Mouse (Mus musculus) kidney, adult 8-10 months (tissue): Measurements from ENCODE around the gene Tlr7.
"Not testable (repeated sequence)": the region's sequence is repeated elsewhere in the genome, so short reads cannot be mapped to it uniquely, and the experiment has no call there.

Source experiments
- DNase-seq, 2 experiments: peaks; one replicate each; pipeline ENCODE4 v3.0.0; 2022

Tlr7 gene

DNA sequence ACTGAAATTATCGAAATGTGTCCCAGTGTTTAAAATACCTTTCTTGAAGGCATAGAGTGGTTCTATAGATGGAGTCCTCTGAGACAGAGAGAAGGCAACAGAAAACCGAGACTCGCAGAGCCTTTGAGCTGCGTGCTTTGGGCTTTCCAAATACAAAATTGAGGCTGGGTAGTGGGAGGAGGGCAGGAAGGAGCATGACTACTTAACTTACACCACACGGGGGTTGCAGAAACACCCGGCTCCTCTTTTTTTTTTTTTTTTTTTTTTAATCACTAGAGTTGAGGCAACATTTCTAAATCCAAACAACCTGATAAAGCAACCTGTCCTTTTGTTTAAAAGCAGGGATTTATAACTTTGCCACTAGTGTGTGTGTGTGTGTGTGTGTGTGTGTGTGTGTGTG is at the start of gene Tlr7:
TSS of gene Tlr7 (minus strand) at position 160 of the 400 bp plus-strand sequence.
- no peak for DNase-seq

DNA sequence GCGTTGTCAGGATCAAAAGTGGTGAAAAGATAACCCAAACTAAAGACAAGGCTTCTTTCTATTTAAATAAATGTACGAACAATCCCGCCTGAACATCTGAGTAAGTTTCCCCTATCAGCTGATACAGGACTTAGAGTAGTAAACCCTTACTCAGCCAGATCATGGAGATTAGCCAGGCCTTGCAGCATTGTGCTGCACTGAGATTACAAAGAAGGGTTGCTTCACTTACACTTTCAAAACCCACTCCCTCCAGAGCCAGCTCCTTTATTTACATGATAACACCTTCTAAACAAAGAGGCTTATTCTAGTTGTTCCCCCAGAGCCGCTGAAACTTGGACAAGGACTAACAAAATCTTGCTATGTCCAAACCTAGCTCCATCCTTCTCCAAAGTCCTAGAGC is 49.7 kb upstream of the Tlr7 start:
- no peak for DNase-seq

DNA sequence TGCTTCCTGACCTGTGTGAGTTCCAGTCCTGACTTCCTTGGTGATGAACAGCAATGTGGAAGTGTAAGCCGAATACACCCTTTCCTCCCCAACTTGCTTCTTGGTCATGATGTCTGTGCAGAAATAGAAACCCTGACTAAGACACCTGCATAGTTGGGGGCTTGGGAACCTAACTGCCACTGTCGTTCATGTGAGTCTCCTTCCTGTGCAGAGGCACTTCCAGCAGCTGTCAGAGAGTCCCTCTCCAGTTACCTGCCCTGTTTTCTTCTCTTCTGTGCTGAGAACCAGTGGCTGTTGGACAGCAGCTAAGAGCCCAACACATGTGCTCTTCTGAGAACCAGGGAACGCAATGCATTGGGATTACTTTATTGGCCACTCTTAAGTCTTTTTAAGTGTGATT is 30.9 kb upstream of the Tlr7 start:
- DNase-seq = not testable (repeated sequence)

DNA sequence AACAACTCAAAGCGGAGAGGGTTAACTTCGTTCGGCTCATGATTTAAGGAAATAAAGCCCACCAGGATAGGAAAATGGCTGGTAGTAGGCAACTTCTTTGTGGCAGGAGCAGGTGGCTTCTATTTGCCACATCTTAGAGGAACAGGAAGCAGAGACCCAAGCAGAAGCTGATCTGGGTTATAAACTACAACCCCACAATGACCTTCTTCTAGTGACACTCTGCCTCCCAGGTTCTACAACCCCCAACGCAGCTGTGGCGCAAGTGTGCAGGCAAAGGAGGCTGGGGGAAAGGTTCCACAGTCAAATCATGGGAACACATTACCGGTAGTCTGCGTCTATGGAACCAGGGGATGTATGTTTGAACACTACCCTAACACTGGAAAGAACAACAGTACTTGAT is 29.3 kb upstream of the Tlr7 start:
- no peak for DNase-seq

DNA sequence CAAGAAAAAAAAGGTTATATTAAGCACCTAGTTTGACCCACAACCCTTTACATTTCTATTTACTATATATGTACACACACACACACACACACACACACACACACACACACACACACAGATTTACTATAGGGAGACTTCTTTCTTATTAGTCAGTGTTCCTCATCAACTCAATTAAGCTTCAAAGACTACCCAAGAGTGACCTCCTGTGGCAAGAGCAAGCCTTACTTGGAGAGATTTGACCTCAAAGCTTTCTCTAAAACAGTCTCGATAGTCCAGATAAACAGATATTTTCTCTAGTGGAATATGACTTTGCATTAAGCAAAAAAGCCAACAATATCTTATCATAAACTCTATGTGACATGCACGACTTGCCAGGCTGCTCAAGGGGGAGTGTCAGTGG is 27.1 kb upstream of the Tlr7 start:
- peak in 1 of 2 experiments; percentile 12 for DNase-seq

DNA sequence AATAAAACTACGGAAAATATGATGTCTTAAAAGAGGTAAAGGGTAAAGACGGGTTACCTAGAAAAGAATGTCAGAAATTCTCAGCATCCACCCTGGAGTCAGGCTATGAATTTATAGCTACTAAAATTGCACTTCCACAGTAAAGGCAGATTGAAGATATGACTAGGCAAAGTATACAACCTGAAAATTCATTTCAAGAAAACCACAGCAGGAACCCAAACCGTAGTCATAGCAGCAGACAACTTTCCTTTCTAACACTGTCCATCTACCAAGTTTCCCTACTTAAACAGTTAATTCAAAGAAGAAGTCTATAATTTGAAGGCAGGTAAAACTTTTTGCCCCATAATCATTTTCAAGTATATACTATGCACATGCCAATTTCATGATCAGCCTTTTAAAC is 25.6 kb upstream of the Tlr7 start:
- DNase-seq = no peak

DNA sequence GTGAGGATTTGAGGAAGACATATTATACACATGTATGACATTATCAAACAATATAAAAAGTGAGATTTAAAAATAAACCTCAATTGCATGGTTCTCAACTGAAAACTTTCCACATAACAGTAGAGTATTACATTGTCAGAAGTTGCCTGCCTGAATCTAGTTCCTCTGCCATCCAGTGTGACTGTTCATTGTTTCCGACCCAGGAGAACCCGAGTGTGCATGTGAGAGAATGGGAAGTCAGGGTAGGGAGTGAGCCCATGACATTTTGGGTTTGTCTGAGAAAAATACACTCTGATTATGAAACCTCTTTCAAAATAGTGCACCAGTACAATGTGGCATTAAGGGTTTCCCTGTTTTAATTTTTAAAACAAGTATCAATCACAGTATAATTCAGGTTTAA is 23.3 kb upstream of the Tlr7 start:
- no peak for DNase-seq

DNA sequence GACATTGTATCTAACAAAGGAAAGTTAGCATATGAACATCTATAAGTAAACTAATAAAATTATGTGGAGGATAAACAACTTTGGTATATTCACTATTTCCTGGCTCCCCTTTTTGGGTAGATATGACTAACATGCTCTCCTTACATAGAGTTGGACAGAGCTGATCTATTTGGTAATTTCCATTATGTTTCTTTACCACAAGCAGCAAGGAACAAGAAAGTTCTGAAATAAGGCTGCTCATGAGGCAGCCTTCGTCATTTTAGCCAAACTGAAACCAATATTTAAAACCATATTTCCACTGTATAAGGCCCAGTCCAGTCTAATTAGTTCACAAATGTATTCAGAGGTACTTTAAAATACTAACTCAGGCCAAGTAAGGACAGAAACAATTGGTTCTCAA is 16.1 kb upstream of the Tlr7 start:
- DNase-seq = no peak

DNA sequence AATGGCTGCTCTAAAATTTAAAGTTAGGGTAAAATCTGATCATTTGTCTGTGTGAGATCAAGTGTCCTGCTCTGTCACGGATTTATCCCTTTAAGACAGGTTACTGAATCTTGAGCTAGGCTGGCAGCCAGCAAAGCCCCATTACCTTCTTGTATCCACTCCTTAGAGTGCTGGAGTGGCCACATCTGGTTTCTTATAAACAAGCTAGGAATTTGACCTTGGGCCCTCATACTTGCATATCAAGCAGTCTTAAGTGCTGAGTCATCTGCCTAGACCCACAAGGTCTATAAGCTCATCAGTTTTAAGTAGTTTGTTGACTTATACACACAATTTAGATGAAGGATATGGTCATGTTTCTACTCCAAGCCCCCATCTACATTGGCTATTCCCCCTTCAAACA is 14.0 kb upstream of the Tlr7 start:
- peak; percentile 49 to 71 for DNase-seq

DNA sequence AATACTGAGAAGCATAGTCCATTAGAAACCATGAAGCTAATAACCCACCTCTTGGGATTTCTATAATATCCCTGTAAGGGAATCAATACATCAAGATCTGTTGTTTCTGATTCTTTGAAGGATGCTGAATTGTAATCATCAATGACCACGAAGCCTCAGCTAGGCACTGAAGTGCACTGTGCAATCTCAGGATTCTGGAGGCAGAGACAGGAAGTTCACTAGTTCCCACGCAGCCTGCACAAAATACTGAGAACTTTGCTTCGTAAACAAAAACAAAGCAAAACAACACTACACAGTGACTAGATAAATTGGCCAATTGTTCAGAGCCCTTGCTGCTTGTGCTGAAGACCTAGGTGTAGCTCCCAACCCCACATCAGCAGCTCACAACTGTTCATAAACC is 11.5 kb upstream of the Tlr7 start:
- DNase-seq = no peak

DNA sequence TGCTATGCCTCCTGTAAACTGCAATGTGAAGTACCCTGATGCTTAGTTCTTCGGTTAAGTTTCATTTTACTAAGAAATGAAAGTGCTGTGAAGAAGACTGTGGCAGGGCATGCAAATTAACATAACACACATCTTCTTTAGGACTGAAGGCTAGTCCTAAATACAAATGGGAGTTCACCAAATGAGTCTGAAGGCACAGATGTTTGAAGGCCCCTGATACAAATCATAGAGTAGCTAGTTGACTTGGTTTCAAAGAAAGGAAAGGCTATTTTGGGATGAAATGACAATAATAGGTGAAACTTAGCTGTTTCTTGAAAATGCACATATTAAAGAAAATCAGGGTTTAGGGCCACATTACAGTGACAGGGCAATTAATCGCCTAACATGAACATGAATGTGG is 9.8 kb upstream of the Tlr7 start:
- no peak for DNase-seq

DNA sequence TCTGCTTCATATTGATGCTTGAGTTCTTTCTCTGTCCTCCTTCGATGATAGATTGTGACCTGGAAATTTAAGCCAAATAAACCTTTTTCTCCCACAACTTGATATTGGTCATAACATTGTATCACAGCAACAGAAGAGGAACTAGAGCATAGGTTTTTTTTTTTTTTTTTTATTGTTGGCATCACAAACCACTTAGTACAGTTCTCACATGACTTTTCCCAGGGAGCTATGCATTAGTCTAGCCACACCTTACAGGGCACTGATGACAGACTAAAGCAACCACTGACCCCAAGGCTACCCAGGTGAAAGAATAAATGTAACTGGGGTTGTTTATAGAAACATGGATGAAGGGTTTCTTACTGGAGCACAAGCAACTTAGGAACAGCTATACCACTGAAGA is 7.6 kb upstream of the Tlr7 start:
- DNase-seq = no peak

DNA sequence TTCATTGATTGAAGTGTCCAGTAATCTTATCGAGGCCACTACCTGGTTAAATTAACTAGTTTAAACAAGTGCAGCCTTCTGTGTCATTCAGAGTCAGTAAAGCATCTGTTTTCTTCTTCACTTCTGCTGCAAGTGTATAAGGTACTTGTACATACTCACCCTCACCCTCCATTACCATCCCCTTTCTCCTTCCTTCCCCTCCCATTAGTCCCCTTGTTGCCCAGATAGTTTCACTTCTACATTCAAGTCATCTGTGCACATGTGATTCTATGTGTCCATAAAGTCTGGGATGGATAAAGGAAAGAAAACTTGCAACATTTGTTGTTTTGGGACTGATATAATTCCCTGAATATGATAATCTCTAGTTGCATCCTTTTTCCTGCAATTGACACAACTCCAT is 4.2 kb upstream of the Tlr7 start:
- no peak for DNase-seq

DNA sequence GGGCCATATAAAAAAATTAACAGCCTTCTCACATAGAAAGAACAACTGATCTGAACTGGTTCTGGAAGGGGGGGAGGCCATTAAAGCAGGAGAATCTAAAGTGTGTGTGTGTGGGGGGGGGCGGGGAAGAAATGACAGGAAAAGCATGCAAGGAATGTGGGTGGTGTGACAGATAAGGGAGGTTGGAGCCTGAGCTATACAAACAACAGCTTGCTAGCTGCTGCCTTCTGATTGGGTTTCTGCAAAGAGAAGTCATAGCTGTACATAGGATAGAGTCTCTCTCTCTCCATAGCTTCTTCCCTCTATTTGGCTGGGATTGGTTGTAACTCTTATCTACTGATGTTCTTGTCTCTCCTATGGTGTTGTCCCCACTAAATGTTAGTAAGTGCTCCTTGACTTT is 2.2 kb upstream of the Tlr7 start:
- no peak for DNase-seq

DNA sequence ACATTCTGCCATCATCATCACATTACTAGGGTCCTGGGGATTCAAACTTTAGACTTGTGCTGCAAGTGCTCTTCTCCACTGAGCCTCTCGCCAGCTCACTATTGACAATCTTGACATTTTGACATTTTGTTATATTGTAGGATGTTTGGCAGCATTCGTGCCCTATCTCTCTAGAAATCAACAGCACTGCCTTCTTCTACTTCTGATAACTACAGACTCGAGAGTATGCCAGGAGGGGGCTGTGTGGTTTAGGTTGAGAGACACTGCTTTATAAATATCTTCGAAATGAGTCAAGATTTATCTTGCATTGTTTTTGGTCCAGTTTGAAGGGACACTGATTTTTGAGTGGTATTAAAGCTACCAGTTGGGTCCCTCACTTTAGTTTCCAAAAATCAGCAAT is 635 bp upstream of the Tlr7 start:
- DNase-seq = no peak

DNA sequence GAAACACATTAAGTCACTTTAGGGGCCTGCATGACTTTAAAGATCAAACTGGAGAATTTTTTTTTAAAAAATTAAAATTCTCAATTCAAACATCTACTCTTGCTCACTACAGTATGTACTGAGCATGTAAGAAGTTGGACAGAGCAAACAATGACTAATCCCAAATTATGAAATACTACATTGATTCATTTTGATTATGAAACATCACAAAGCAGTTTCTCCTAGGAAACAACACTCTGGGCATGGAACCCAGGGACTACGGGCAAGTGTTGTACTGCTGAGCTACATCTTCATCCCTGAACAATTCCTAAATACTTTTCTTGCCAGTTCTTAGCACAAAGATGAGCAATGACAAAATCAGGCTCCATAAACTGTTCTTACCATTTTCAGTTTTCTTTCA is 738 bp downstream of the Tlr7 start:
- no peak for DNase-seq

DNA sequence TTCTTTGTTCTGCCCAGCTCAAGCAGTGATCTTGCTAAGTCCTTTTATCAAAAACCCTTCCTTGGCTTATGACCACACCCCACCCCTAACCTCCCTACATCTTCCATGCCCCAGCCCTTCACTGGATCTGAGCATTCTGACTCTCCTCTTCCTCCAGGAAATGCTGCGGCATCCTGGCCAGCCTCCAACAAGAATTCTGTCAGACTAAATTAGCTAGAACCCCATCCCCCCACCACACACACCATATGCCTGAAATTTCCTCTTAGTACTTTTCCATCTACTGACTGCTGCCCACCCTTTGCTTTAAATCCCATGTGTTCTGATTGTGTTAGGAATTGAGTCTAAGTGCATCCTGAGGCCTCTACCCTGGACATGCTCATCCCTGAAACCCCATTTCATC is 1.3 kb downstream of the Tlr7 start:
- DNase-seq = peak in 1 of 2 experiments; percentile 2

DNA sequence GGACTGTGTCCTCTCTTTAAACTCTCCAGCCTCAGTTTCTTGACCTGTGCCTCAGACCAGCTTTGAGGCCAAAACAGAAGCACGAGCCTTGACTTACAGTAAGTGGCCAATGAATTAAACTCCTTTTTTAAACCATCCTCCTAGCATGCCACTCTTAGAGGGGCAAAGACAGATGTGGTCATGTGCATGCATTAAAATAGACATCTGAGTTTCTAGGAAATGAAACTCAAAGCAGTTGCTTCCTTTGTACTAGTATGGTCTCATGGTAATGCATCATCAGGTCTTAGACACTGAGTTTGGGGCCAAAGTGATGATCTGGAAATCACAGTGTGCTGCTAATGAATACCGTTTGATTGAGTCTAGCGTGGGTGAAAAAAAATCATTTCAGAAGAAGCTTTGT is 1.8 kb downstream of the Tlr7 start:
- DNase-seq = no peak

DNA sequence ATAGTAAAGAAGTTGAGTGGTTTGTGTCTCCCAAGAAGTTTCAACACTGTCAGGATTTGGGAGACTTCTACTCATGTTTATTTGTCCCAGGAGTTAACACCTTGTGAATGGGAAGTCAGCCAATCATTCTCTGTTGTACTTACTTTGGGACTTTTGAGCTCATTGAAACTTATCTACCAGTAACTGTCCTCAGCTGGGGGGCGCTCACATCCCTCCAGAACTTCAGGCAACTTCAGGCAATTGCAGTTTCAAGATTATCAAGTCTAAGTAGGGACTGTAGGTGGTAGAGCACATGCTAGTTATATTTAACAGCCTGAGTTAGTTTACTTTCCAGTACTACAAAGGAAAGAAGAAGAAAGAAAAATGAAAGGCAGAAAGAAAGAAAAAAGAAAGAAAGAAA is 6.6 kb downstream of the Tlr7 start:
- DNase-seq = no peak

DNA sequence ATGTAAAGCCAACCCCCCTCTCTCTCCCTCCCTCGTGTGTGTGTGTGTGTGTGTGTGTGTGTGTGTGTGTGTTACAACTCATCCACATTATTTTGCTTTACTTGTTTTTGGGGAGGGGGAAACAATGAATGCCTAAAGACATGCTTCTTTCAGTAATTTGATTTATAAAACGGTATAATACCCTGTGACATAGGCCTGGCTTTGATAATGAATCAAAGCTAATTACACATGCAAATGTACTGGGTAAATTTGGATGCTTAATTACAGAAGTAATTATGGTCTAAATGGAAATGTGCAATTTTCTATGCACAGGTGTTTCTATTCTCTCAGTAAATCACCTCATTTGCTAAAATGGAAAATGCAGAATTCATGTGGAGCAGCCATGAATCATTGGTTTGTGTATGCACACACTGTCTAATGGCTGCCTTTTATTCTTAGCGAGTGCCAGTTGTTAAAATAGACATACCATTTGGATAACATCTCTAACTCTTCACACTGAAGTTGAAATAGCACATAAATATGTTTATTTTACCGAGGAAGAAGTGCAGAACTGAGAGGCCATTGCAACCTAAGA is 9.0 kb downstream of the Tlr7 start:
- DNase-seq = no peak

DNA sequence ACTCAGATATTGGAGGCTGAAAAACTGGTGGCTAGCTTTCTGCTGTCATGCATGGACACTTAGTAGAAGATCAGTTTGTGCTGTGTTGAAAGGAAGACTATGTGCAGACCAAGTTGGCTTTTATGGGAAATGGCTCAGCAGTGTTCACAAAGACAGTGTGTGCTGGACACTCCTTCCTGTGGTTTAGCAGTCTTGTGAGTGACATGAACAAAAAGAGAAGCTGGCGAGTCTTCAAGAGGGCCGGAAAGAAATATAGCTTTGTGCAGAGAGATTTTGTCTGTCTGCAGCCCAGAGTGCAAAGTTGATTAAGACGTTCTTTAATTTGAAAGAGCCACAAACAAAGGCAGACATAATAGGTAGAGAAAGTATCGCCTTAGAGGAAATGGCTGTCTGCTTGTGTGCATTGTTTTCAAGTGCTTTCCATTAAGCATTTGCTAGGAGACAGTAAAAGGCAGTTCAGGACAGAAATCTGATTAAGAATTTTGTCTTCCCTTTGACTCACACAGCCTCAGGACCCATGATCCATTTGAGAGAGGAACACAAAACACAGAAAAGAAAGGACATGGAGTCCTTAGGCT is 11.4 kb downstream of the Tlr7 start:
- DNase-seq = no peak

DNA sequence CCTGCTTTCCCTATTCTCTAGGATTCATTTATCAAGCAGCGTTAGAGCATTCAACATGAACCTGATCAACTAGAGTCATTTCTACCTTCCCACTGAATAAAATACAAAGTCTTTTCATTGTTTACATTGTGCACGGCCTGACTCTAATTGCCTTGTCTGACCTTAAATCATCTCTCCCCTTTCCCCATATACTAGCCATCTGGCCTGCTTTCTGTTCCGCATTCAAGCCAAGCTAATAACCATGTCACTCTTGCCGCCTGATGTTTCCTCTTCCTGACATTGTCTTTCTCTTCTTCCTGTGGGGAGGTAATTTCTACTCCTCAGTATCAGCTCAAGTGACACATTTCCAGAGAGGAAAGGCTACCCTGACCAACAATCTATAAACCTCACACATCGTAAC is 14.6 kb downstream of the Tlr7 start:
- no peak for DNase-seq

DNA sequence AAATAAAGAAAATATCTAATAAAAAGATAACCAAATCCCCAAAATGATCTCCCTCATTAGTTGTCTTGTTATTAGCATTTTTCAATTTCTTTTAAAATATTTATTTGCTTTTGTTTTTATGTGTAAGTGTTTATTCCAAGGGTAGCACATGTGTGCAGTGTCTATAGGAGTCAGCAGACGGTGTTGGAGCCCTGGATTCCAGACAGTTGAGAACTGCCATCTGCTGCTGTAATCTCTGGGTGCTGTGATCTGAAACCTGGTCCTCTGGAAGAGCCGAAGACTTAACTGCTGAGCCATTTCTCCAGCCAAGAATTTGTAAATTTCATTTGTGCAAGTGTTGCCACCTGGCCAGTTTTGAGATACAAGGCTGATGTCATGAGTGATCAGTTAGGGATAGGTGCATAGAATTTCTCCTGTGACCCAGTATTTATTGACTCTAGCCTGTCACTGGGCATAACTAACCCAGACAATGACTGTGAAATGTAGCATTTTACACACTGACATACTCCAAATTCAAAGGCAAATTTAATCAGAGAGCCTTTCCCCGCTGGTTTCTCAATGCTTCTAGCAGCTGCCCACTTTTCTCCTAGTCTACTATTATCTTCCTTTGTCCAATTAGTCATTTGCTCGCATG is 15.1 kb downstream of the Tlr7 start:
- no peak for DNase-seq

DNA sequence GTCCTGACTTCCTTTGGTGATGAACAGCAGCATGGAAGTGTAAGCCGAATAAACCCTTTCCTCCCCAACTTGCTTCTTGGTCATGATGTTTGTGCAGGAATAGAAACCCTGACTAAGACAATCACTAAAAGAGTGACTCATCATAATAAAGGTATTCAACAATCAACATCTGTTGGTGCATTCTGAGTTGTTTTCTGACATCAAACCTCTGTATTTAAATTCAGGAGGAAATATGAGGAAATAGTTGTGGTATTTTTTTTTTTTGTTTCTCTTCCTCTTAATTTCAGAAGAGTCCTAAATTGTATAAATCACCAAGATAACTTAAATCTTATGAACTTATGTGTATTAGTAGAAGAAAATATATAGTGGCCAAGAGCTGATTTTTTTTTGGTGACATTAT is 28.3 kb downstream of the Tlr7 start:
- not testable (repeated sequence) for DNase-seq

DNA sequence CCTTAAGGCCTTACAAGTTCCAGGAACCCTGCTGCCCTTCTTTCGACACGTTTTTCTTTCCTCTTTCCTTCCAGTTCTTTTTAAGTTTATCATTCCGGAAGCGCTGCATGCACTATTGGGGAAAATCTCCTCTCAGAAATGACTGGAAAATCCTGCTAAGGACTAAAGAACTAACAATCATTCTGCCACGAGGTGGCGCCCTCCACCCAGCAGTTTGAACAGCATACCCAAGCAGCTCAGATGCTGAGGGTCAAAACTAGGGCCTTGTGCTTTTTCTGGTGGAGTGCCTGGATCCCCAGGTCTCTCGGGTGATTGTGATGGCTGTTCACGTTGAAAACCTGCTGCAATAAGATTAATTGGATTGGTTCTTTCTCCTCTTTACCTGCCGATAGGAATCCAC is 53.4 kb downstream of the Tlr7 start:
- DNase-seq = peak; percentile 27 to 52
